Mouse (Mus musculus) adrenal gland (tissue): ENCODE measurements around the gene Pold4.

Source experiments
- intact Hi-C: fragments of 180-260 bp; cut with DNase I; formaldehyde crosslinking; loops from one replicate; pipeline ENCODE4 v1.15.1; 2025
- long read RNA-seq, 2 experiments: library from polyadenylated mRNA; unstranded; transcript quantifications; one replicate each; pipeline ENCODE4 v2.0.0; 2020; ENCODE audit warnings: borderline replicate concordance in 1 of 2; ENCODE audit not compliant: insufficient replicate concordance in 1 of 2

Gene Pold4
- long read RNA-seq, experiment 1, transcript Pold4-201 (4 exons, 913 nt) = major isoform, 16 of 21 reads
- long read RNA-seq, experiment 1, partial matches to known transcripts = 1 of 21 reads
- long read RNA-seq, experiment 1, other reads (novel, unspliced or antisense) = 1 of 21 reads
- long read RNA-seq, experiment 2, transcript Pold4-201 (4 exons, 913 nt) = major isoform, 22 of 36 reads
- long read RNA-seq, experiment 2, partial matches to known transcripts = 6 of 36 reads
- long read RNA-seq, experiment 2, other reads (novel, unspliced or antisense) = 2 of 36 reads

GRCm38 (mm10) chr19:4231253-4232185 lies at the start of gene Pold4:
Pold4 (plus strand) TSS chr19:4231899.
- intact Hi-C loops = no loop called here

DNA sequence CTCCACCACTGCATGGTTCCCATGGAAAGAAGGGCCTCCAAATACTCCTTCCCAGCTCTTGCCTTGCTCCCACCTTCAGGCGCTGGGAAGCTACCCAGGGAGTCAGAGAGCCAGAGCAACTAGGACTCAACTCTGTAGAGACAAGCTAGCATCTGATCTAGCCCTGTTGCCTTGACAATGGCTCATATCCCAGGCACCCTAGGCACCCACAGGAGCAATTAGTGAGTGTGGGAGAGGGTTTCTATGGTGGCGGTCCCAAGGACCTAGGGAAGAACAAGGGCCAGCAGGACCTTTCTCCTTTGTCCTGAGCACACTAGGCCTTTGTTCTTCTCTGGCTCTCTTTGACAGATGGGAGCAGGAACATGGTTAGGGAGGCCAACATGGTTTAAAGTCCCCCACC lies 48.0 kb upstream of the Pold4 start:
- intact Hi-C loops = no loop called here

- intact Hi-C loops = no loop called here
Measured at GRCm38 (mm10) chr19:4184976-4185975, 46.4 kb upstream of the Pold4 start.

DNA sequence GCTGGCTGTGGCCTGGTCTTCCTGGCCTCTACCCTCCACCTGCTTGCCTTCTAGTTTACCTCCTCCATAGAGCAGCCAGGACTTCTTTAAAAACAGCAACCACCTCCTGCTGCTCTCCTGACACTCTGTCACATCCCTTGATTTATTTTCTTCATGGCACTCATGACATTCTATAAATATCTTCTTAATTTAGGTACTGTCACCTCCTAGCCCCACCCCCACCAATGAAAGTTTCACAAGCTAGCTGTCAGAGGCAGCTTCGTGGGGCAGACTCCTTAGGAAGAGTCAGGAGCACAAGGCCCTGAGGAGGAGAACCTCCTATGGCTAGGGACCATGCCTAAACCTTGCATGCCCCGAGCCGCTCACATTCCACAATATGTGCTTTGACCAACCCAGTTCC lies 44.4 kb upstream of the Pold4 start:
- intact Hi-C loops = no loop called here

GRCm38 (mm10) chr19:4189051-4189620 lies 42.6 kb upstream of the Pold4 start:
- intact Hi-C loops = no loop called here

GRCm38 (mm10) chr19:4190831-4191334 lies 40.8 kb upstream of the Pold4 start, which contains the start of gene Tbc1d10c:
Tbc1d10c (minus strand) TSS chr19:4191284.
- intact Hi-C loops = no loop called here

DNA sequence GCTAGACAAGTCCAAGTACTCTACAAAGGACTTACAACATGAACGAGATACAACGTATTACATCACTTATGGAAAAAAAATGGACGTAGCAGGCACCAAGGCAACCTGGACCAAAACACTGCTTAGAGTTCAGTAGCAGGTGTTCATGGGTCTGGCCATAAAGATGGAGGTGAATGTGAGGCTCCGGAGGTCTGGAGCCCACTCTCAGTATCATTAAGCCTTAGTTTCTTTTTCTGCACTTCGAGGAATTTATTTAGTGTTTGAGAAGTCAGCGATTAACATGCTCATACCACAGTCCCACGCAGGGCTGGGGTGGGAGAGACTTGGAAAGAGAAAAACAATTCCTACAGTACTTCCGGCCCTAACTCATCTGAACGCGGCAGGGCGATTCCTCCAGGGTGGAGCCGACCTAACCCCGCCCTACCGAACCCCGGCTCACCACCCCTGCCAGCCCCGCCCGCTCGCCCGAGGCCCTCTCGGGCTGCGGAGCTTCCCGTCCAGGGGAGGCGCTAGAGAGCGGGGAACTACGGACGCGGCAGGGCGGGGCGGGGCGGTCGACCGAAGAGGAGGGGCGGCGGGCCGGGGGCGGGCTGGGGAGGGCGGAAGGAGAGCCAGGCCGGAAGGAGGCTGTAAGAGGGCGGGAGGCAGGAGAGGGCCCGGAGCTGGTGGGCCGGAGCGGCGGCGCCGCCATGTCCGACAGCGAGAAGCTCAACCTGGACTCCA lies 40.0 kb upstream of the Pold4 start, which contains the start of gene Ppp1ca:
Gene Ppp1ca, plus strand, starts transcription at position 538 of the 723 bp plus-strand sequence.
- intact Hi-C loops = no loop called here

DNA sequence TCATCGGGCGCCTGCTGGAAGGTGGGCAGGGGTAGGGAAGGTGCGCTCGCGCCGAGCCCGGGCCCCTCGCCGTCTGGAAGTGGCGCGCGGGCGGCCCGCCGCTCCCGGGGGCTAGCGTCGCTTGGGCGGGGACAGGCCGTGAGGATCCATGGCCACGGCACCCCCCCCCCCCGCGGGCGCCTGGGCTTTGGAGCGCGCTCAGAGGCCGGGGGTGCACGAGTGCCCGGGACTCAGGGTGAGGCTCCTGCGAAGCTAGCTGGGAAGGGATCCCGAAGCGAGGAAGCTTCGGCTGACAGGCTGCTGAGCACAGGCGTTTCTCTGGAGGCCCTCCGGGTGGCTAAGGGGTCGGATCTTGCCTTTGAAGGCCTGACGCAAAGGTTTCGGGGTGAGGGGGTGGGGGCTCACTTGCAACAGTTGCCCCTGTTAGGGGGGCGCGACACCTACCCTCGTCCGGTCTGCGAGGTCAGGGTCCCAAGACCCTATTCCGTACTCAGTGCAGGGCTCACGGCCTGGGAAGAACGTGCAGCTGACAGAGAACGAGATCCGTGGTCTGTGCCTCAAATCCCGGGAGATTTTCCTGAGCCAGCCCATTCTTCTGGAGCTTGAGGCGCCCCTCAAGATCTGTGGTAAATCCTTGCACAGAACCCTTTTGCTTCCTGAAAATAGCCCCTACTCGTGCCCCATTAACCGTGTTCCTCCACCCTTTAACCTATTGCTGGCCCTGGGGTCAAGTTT lies 39.3 kb upstream of the Pold4 start:
- intact Hi-C loops = no loop called here

DNA sequence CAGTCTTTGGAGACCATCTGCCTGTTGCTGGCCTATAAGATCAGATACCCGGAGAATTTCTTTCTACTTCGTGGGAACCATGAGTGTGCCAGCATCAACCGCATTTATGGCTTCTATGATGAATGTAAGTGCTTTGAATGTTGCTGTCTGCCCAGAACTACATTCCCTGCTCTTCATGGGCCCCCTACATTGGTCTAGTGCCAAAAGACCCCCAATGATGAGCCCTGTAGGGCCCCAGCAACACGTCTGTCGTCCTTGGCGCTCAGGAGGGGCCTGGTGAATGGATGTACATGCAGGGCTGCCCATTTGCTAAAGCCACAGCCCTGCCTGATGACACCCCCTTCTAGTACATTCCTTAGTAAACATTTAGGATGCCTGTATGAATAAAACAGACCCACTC lies 38.6 kb upstream of the Pold4 start:
- intact Hi-C loops = no loop called here

DNA sequence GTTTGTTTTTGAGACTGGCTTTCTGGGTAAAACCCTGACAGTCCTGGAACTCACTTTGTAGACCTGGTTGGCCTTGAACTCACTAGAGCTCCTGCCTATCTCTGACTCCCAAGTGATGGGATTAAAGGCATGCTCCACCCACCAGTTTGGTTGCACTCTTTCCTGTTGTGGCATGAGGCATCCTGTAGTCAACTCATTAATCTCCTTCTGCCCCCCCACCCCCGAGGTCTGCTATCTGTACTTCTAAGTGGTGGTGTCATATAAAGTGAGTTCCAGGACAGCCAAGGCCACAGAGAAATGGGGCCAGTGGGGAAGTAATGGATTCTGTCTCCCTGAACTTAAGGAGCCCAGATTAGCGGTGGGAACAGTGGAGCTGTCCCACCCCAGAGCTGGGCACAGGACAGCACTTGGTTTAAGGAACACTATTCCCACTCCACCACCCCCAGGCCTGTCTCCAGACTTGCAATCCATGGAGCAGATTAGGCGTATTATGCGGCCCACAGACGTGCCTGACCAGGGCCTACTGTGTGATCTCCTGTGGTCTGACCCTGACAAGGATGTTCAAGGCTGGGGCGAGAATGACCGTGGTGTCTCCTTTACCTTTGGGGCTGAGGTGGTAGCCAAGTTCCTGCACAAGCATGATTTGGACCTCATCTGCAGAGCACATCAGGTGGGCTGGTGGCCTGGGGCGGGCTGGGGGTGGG lies 37.5 kb upstream of the Pold4 start:
- intact Hi-C loops = no loop called here

DNA sequence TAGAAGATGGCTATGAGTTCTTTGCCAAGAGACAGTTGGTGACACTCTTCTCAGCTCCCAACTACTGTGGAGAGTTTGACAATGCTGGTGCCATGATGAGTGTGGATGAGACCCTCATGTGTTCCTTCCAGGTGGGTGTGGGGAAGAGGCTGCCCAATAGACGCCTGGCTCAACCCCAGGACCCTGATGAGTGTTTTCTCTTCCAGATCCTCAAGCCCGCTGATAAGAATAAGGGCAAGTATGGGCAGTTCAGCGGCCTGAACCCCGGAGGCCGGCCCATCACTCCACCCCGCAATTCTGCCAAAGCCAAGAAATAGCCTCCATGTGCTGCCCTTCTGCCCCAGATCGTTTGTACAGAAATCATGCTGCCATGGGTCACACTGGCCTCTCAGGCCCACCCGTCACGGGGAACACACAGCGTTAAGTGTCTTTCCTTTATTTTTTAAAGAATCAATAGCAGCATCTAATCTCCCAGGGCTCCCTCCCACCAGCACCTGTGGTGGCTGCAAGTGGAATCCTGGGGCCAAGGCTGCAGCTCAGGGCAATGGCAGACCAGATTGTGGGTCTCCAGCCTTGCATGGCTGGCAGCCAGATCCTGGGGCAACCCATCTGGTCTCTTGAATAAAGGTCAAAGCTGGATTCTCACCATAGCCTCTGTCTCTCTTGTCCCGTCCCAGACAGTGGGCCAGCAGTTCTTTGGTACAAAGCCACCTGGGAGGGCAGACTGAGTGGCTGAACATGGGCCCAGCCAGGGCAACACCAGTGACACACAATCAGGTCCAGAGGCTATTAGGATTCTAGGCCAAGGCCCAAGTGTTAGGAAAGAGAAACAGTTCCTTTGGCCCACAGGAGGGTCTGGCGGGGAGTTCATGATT lies 36.7 kb upstream of the Pold4 start:
- intact Hi-C loops = no loop called here

DNA sequence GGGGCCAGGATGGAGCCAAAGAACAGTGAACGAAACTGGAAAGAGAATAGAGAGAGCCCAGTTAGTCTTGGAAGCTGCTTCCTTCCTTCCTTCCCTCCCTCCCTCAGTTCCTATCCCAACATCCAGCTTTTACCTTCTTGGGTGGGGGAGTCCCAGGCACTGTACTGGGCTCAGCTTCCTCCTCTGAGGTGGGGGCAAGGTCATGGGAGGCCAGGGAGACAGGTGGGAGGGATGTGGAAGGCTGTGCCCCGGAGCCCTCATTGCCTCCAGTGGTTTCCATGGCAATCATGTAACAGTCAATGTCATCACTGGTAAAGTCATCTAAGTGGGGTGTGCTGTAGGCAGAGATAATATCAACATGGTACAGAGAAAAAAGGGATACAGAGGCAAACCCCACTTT lies 35.7 kb upstream of the Pold4 start:
- intact Hi-C loops = no loop called here

DNA sequence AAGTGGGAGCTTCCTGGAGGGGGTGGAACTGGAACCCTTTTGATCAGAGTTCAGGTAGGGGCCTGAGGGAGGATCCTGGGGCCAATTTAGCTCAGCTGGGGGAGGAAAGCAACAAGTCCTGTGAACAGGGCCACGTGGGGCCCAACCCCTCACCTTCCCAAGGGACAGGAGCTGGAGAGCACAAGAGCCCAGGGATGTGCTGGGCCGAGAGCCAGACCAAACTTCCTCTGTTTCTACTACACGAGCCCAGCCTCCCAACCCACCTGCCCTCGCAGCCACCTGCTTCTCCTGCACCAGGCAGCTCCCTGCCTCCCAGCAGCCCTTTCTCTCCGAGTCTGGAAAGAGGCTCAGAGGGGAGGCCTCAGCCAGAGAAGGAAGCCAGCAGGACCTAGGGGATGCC lies 35.2 kb upstream of the Pold4 start:
- intact Hi-C loops = no loop called here

DNA sequence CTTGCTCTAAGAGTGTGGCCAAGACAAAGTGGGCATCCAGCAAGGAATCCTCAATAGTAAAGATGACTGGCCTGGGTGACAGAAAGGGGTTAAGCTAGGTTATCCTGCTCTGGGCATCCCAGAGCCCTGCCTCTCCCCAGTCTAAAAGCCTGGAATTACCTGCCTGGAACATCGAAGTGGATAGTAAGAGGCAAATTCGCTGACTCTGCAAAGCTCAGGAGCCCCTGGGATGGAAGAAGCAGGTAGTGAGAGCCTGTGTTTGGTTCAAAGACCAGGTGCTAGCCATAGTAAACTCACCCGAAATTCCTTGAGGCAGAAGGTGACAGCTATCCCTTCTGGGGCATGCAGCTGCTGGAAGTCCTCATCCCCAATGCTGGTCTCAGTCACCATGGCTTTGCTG lies 34.5 kb upstream of the Pold4 start:
- intact Hi-C loops = no loop called here

GRCm38 (mm10) chr19:4201291-4201909 lies 30.3 kb upstream of the Pold4 start, which contains the start of gene Rad9a:
Rad9a (minus strand) TSS chr19:4201662.
- intact Hi-C loops = no loop called here

DNA sequence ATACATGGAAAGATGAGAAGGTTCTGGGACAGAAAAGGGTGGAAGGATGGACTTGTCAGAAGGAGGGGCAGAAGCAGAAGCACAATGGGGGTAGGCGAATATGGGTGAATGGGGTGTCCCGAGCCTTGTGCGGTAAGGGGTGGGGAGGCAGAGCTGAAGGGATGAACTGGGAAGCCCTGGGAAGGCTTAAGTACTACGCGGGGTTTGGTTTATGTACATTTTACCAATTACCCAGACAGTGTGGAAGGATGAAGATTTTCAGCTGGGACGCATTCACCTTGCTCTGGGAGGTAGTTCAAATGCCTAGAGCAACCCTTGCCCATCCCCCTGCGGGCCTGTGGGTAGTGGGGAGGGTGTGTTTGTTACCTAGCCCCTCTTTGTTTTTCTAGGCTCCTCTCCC lies 29.6 kb upstream of the Pold4 start:
- intact Hi-C loops = no loop called here

- intact Hi-C loops = no loop called here
Measured at GRCm38 (mm10) chr19:4203148-4203547, 28.6 kb upstream of the Pold4 start.
